Mouse (Mus musculus): ENCODE data around the gene St6galnac4.
A peak's percentile ranks its signal among the peaks of the same experiment; 100 is the strongest.

The St6galnac4 gene

DNA sequence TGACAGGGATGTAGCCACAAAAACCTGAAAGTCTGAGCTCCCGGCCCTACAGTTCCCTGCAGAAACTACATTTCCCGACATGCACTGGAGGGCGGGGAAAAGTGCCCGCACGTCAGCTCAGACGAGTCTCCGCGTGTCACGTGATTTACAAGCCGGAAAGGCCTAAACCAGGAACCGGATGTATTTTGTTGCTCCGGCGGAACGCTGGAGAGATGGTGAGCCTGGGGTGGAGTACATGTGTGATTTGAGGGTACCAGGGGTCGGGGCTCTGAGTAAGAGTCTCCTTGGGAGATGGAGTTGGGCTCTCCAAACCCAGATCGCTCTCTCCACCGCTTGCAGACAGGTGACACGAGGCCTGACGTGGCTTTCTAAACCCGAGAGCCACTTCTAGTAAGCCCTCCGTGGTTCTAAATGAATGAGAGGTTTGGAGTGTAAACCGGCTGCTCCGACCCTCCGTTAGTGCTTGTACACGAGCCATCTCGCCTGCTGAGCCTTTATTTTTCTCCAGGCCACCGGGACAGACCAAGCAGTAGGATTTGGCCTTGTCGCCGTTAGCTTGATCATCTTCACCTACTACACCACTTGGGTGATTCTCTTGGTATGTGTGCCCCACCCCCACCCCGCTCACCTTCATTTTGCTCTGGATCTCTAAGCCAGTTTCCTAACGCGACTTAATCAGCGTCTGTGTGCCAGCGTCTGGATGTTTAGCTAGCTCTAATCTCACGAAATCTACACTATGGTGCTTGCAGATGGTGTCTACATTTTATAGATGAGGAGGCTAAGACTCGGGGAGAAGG lies 16.0 kb upstream of the St6galnac4 start, which contains the start of gene Dpm2:
Dpm2 (plus strand) TSS at position 161 of the 797 bp plus-strand sequence.
- DNase-seq (ENCODE audit: low spot score) = peak; percentile 90

DNA sequence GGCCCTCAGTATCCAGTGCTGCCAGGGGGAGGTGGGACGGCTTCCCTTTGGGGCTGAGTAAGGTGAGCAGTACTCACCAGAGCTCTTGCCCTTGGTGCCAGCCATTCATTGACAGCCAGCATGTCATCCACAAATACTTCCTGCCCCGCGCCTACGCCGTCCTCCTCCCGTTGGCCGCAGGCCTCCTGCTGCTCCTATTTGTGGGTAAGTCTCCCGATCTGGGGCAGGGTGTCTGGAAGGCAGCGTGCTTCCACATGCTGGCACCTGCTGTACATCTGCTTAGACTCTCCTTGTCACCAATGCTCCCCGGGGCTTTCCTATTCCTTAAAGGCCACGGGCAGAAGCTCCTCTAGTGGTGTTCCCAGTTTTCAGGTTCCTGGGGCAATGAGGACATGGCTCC lies 14.7 kb upstream of the St6galnac4 start:
- DNase-seq (ENCODE audit: low spot score) = no peak

DNA sequence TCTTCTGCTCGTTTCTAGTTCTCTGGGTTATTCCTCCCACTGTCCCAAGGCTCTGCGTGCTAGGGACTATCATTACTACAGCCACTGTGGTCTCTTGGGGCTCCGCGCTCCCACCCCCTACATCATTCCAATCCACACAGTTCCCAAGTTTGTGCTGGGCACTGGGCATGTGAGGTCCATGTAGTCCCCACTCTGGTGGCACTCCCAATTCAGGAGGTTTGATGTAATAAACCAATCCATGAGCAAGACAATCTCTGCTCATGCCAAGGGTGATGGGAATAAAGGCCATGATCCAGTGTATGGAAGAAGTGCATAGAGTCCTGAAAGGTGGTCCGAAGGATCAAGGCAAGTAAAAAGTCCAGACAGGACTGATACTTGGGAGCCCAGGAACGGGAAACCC lies 12.4 kb upstream of the St6galnac4 start, which contains the start of gene Pip5kl1:
Pip5kl1 (plus strand) TSS at position 301 of the 400 bp plus-strand sequence.
- no peak for DNase-seq (ENCODE audit: low spot score)

DNA sequence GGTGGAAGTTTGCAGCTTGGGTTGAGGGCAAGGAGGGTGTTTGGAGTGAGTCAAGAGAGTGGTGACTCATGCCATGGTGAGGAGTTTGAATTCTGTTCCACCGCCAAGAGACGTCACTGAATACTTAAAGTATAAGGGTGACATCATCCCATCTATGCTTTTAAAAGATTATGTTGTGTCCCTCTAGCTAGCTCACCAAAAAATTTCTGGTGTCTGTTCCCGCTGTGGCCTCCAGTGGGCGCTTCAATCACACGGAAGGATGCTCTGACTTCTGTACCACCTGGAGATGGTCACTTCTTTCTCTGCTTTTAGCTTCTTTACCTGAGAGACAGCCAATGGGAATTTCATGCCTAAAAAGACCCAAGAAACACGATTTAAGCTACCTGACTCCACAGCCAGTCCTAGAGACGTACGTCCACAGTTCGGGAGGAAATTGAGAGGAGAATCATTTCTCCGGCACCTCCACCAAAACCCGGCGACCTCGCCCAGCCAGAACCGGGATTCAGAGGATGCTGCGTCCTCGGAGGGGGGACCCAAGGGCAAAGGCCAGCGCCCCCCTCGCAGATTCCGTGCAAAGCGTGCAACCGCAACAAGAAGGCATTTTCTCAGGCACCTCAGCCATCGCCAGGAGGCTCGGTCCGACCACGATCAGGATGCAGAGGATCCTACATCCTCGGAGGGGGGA lies 11.9 kb upstream of the St6galnac4 start:
- DNase-seq (ENCODE audit: low spot score) = no peak

DNA sequence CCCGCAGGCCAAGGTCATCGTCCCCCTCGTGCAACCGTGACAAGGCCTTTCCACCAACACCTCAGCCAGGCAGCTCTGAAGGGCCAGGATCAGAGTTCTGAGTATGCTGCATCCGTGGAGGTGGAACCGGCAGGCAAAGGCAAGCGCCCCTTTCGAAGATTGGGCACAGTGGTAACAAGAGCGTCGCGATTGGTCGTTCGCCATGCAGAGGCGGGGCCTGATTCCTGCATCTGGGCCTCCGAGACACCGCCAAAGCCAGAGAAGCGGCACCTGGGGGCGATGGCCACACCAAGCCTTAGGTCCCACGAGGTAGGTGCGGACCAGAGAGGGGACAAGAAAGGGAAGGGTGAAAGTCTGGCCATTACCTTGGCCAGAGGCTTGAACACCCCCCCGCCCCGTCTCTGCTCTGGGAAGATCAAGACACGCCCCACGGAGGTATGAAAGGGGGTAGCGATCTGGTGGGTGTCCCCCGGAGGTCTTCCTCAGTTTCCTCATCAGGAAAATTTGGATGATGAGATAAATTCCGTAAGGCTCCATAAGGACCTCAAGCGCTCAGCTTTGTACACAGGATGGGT lies 11.2 kb upstream of the St6galnac4 start, which contains the start of gene 9430097D07Rik:
9430097D07Rik (minus strand) TSS at position 99 of the 575 bp plus-strand sequence.
- no peak for DNase-seq (ENCODE audit: low spot score)

DNA sequence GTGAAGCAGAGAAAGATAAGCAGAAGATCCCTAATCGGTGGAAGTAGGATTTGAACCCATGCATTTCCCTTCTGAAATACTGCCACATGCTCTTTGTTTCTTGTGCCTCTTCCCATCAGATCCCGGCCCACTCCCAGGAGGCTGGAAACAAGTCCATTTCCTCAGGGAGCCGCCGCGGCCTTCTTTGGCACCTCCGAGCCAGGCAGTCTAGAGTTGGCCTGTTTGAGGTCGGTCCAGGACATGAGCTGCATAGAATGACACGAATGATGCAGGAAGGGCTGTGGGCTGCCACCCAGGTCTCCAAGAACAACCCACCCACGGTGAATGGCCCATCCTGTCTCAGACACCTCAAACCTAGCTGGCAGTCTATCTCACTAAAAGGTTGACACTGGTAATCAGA lies 10.4 kb upstream of the St6galnac4 start:
- DNase-seq (ENCODE audit: low spot score) = no peak

DNA sequence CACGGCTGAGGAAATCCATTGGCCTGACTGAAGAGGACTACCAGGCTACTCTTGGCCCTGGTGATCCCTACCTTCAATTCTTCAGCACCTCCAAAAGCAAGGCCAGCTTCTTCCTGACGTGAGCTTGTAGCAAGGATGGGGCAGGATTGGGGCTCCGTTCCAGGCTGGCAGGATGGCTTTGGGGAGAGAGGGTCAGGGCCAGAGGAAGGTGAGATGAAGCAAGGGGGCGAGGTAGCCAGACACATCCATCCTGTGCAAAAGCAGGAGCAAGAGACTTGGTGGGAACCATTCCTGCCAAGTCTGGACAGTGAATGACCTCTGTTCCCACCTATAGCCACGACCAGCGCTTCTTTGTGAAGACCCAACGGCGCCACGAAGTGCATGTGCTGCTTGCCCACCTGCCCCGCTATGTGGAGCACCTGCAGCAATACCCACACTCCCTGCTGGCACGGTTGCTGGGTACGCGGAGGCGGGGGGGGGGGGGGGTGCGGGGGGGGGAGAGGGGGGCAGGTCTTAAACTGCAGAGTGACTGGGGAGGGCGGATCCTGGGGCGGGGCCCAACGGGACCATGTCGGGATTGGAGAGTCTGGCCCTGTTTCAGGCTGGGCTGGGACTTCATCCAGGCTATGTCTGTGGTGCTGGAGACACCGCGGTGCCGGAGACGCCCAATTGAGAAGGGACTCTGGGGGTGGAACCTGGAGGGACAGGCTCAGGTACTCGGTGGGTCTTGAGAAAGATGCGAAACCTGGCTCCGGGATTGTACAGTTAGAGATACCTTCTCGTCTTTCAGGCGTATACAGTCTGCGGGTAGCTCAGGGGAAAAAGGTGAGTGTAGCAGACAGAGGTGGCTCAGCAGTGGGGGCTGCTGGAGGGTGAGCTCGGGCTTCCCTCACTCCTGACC lies 8.5 kb upstream of the St6galnac4 start:
- DNase-seq (ENCODE audit: low spot score) = peak; percentile 71

DNA sequence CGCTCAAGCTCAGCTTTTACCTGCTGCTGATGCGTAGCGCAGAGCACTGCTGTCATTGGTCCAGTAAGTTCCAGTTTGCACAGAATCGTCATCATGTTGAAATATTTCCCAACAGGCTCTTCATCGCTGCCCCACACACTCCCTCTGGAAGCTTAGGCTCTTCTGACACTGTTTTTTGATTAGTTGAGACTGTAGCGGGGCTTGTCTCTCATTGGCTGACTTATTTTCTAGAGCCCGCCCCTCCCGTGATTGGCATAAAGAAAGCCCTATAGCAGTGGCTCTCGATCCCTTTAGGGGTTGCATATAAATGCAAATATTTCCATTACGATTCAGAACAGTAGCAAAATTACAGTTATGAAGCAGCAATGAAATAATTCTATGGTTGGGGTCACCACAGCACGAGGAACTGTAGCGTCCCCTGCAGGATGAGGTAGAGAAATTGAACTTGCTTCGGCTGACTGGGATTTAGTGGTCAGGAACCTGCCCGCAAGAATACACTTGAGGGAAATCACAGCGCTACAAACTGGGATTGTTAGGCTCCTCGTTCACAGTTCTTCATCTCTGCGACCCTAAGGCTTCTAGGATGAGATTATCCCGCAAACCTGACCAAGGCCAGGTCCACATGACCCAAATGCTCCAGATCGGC lies 5.3 kb upstream of the St6galnac4 start:
- DNase-seq (ENCODE audit: low spot score) = no peak

DNA sequence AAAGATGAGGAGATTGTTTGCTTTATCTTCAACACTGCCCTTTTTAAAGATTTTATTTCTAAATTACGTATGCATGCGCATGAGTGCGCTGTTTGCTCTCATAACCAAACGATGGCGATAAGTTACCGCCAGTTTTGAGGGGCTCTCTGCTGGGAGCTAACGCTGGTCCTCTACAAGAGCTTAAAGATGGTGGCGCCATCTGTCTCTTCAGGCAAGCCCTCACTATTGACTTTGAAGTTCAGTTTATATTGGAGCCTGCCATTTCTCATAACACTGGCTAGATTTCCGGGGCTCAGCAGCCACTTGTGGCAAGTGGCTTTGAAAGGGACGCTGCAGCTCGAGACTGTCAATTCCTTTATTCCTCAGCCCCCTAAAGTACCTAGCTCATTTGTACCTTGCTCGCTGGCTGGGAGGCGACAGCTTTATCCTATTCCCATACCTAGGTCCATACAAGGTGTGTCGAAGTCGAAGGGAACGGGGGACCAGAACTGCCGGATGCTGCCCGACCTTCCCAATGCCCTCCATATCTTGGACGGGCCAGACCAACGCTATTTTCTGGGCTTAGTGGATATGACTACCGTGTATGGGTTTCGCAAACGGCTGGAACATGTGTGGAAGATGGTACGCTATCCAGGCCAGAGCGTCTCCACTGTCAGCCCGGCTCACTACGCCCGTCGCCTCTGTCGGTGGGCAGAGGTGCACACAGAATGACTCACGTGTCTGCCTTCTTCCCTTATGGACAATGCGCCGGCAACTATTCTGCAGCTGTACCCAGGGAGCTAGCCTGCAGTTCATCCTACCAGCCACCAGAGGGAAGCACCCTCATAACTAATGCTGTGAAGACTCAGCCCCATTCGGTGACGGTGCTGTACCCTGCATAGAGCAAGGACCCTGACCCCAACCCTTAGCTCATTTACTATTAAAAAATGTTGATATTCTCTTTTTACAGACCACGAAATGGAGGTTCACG lies 3.8 kb upstream of the St6galnac4 start:
- peak; percentile 79 for DNase-seq (ENCODE audit: low spot score)

DNA sequence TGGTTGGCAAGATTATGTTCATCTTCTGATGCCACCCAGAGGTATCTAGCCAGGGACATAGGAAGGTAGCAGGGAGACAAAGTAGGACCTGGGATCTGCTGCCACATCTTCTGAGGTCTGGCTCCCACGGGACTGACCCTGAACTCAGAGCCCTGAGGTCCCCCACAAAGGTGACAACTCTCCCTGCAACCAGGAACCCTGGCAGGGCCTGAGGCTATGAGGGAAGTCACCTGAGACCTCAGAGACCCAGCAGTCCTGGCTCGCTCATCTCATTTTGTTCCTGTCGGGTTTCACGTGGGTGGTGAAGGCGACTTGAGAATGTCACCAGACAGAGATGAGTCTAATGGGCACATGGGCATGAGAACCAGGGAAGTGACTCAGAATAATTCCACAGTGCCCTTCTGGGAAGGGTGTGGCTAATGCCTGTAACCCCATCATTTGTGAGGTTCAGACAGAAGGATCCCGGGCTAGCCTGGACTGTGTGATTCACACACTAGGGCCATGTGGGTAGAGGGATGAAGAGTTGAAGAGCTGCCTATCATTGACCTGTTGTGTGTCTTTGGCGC lies 1.7 kb upstream of the St6galnac4 start:
- no peak for DNase-seq (ENCODE audit: low spot score)

DNA sequence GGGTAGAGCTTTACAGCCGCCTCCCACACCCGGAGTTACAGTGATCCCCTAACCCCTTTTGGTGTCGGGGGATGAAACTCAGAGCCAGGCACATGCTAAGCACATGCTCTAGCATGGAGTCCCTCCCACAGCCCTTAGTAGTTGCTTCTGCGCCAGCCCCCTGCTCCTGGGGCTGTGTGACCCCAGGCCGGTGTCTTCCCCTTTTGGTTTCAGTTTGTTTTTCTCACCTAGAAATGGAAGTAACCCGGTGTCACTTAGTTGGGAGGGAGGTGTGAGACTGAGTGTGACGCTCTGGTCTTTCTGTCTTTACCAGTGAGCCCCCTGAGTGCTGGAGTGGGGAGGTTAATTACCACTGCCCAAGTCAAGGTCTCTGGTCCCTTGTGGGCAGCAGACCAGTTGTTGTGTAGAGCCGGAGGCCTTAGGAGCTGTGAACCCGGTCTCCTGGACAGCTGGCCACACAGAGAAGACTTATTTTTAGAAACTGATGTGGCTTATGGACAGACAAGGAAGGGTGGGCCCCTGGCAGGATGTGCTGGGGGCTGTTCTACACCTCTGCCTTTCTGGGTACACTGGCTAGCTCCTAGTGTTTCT lies 931 bp downstream of the St6galnac4 start:
- DNase-seq (ENCODE audit: low spot score) = no peak

DNA sequence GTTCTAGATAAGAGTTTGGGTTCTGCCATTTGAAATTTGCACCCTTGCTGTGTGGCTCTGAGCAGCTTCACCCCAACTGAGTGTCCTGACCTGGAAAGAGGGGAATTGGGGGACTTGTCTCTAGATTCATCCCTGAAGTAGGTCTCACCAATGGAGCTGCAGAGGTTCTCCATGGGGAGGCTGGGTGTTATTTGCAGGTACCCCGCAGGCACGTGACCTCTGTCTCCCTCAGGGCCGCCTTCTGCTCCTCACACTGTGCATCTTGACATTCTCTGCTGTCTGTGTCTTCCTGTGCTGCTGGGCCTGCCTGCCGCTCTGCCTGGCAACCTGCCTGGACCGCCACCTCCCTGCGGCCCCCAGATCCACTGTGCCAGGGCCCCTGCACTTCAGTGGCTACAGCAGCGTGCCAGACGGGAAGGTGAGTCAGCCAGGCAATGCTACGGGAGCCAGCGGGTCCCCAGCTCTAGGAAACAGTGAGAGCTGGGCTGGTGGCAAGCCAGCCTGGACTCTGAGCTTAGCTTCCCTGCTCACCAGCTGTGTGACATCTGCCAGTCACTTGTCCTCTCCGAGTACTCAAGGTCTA lies 2.4 kb downstream of the St6galnac4 start:
- DNase-seq (ENCODE audit: low spot score) = no peak

DNA sequence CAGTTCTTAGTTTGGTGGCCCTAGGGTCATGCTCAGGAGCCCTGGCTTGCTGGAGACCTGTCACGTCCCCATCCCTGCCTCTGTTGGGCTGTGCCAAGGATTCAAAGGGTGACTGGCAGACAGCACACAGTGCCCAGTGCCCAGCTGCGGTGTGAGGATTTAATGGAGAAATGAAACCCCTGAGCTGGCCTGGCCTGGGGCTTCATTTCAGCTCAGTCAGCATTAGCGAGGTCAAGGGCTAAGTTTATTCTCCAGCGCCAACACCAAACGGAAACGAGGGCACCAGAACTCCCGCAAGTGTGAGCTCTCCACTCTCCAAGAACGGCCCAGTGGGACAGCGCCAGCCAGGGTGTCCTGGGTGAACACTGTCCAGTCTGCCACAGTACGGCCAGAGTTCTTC lies 3.3 kb downstream of the St6galnac4 start:
- no peak for DNase-seq (ENCODE audit: low spot score)

DNA sequence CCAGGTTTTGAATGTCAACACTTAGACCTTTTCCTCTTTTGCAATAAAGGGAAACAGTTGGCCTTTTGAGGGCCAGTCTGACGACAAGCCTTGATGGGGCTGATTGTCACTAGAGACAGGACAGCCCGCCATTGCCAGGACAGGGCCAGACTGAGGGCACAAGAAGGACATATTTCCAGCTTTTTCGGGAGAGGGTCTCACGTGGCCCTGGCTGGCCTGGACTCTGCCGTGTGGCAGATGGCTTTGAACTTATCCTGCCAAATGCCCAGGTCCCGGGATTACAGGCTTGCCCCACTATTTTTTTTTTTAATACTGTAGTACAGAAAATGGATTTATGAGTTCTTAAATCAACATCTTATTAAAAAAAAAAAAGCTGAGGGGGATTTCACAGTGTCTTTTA lies 4.4 kb downstream of the St6galnac4 start:
- no peak for DNase-seq (ENCODE audit: low spot score)

DNA sequence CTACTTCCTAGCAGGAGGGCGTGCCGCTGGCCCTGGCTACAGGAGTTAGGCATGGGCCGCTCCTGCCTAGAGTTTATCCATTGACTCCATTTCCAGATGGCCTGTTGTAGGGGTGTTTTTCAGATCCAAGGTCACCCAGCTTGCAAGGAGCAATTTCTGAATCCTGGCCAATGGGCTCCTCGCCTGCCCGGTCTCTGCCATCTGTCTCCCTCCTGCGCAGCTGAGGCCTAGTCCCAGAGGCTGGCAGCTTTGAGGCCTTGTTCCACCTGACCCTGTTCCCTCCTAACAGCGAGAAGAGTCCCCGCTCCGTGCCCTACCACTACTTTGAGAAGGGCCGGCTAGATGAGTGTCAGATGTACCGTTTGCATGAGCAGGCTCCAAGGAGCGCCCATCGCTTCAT lies 9.8 kb downstream of the St6galnac4 start:
- peak; percentile 57 for DNase-seq (ENCODE audit: low spot score)

DNA sequence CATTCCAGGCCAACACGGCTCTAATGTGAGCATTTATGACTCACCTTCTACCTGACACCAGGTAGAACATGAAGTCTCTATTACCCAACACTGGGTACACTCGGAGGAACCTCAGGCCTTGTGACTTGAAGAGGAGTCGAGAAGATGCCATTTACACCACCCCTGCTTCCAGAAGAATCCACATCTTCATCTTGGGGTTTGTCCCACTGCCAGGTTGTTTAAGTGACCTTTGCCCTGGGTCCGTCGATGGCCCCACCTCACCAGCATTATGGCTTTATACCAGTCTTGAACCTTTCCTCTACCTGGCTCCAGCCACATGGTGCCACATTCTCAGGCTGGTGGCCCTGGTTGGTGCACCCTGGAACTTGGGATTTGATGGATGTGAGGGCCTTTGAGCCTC lies 10.4 kb downstream of the St6galnac4 start:
- DNase-seq (ENCODE audit: low spot score) = no peak

DNA sequence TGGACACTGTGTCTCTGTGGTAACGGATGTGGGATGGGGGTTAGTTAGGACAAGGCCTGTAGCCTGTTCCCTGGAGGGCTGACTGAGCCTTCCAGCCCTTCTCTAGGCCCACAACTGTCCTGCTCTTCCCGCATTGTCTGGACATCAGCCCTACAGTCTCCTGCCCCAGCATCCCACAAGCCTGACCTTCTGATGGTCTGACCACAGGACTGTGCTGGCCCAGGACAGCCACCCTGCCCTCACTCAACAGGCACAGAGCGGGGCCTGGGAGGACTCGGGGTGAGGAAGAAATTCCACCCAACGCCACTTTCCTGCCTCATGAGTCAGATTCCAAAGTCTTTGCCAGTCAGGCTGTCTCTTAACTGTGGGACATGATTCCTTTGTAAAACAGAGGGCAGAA lies 10.8 kb downstream of the St6galnac4 start:
- DNase-seq (ENCODE audit: low spot score) = no peak

DNA sequence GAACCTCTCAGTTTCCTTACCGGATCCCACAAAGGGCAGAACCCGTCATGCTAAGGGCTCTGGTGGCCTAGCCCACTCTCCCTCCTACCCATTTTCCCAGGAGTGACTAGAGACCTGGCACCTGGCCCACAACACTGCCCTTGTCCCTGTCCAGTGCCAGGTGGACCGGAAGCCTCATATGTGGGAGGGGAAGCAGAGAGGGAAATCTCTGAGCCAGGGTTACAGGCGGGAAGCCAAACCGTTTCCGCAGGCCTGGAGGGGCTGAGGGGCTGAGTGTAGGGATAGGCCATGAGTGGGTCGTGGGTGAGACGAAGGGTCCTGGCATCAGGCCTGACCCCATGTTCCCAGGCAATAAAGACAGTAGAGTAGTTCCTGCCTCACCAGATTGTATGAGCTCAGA lies 11.6 kb downstream of the St6galnac4 start:
- peak; percentile 73 for DNase-seq (ENCODE audit: low spot score)

DNA sequence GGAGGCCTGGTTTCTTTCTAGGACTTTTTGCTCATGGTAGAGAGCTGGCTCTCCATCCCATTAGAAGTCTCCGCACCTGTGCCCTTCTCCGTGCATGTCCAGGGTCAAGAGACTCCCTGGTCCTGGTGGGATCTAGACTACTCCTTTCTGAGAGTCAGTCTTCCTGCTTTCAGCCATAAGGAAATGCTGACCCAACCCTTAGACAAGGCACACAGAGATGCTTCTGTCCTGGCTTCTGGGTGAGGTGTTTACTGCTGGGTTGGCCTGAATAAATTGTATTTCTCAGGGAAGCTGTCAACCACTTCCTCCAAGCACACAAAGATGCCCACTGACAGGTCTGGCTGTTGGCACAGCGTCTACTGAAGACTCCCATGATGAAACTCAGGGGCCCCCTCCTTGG lies 12.5 kb downstream of the St6galnac4 start, which contains the start of gene St6galnac6:
St6galnac6 (plus strand) TSS at position 301 of the 400 bp plus-strand sequence.
- no peak for DNase-seq (ENCODE audit: low spot score)

Data from testis, postnatal 10 days (tissue).